Mouse (Mus musculus): ENCODE data around the gene Ahcyl2. TPM values are rescaled to one million over a fixed set of nuclear protein-coding genes. Genes with fewer than 3 reads are reported as not detected.

The Ahcyl2 gene
- polyA plus RNA-seq, 1 experiment from 2014 or later: 74.7 TPM

GRCm38 (mm10) chr6:29784413-29785021 is 16.7 kb downstream of the Ahcyl2 start:
- Histone ChIP-seq H3K9ac (ENCODE audit: low read depth, low read length) (no peak overlapping the region), H3K4me1 (replicated peaks; ENCODE audit: control insufficient read depth, insufficient read depth, low read length) (no peaks in the 10 kb centered on the region), H3K9me3 (ENCODE audit: control insufficient read depth) (no peaks in the 10 kb centered on the region), H3K36me3 (ENCODE audit: control insufficient read depth, insufficient read depth) (no peaks in the 10 kb centered on the region), H3K4me2 (replicated peaks; ENCODE audit: low read depth) (no peak overlapping the region), H3K27me3 (replicated peaks; ENCODE audit: control insufficient read depth, insufficient read depth, low read length) (no peaks in the 10 kb centered on the region), H3K4me3 (ENCODE audit: low read depth, low read length) (no peak overlapping the region), H3K27ac (ENCODE audit: low read depth, low read length) (no peak overlapping the region)
- peak; percentile 39 for TF ChIP-seq CTCF (IDR thresholded peaks at IDR 0.05; ENCODE audit: low read depth)
- ATAC-seq: no peak
- 77% methylated on average over 3 of the region's 3 CpGs for WGBS

GRCm38 (mm10) chr6:29785759-29786158 is 17.9 kb downstream of the Ahcyl2 start:
- no peaks in the 10 kb centered on the region for H3K36me3 ChIP-seq (ENCODE audit: control insufficient read depth, insufficient read depth)

GRCm38 (mm10) chr6:29788779-29789350 is 21.1 kb downstream of the Ahcyl2 start:
- Histone ChIP-seq H3K4me3 (ENCODE audit: low read depth, low read length) (no peak overlapping the region), H3K27ac (ENCODE audit: low read depth, low read length) (no peak overlapping the region), H3K36me3 (ENCODE audit: control insufficient read depth, insufficient read depth) (no peaks in the 10 kb centered on the region), H3K9me3 (ENCODE audit: control insufficient read depth) (no peaks in the 10 kb centered on the region), H3K9ac (ENCODE audit: low read depth, low read length) (no peak overlapping the region), H3K4me2 (replicated peaks; ENCODE audit: low read depth) (no peak overlapping the region), H3K4me1 (replicated peaks; ENCODE audit: control insufficient read depth, insufficient read depth, low read length) (no peaks in the 10 kb centered on the region), H3K27me3 (replicated peaks; ENCODE audit: control insufficient read depth, insufficient read depth, low read length) (no peaks in the 10 kb centered on the region)
- no peak for ATAC-seq
- no peak for TF ChIP-seq CTCF (IDR thresholded peaks at IDR 0.05; ENCODE audit: low read depth)
- 79% methylated on average over 3 of the region's 3 CpGs for WGBS

More at GRCm38 (mm10) chr6:29785759-29786158, 17.9 kb downstream of the Ahcyl2 start:
- H3K9ac ChIP-seq (ENCODE audit: low read depth, low read length): no peak overlapping the region
- 78% methylated on average over 5 of the region's 5 CpGs for WGBS
- H3K4me3 ChIP-seq (ENCODE audit: low read depth, low read length): no peak overlapping the region
- no peaks in the 10 kb centered on the region for H3K9me3 ChIP-seq (ENCODE audit: control insufficient read depth)
- ATAC-seq: no peak
- TF ChIP-seq CTCF (IDR thresholded peaks at IDR 0.05; ENCODE audit: low read depth): no peak
- no peak overlapping the region for H3K27ac ChIP-seq (ENCODE audit: low read depth, low read length)
- no peak overlapping the region for H3K4me2 ChIP-seq (replicated peaks; ENCODE audit: low read depth)
- no peaks in the 10 kb centered on the region for H3K4me1 ChIP-seq (replicated peaks; ENCODE audit: control insufficient read depth, insufficient read depth, low read length)
- no peaks in the 10 kb centered on the region for H3K27me3 ChIP-seq (replicated peaks; ENCODE audit: control insufficient read depth, insufficient read depth, low read length)

- ATAC-seq: no peak
- no peaks in the 10 kb centered on the region for H3K36me3 ChIP-seq (ENCODE audit: control insufficient read depth, insufficient read depth)
- H3K4me2 ChIP-seq (replicated peaks; ENCODE audit: low read depth): no peak overlapping the region
- H3K9ac ChIP-seq (ENCODE audit: low read depth, low read length): no peak overlapping the region
- TF ChIP-seq CTCF (IDR thresholded peaks at IDR 0.05; ENCODE audit: low read depth): no peak
- no peaks in the 10 kb centered on the region for H3K9me3 ChIP-seq (ENCODE audit: control insufficient read depth)
- no peaks in the 10 kb centered on the region for H3K4me1 ChIP-seq (replicated peaks; ENCODE audit: control insufficient read depth, insufficient read depth, low read length)
- no peak overlapping the region for H3K4me3 ChIP-seq (ENCODE audit: low read depth, low read length)
- WGBS: 53% methylated on average over 3 of the region's 3 CpGs
- no peaks in the 10 kb centered on the region for H3K27me3 ChIP-seq (replicated peaks; ENCODE audit: control insufficient read depth, insufficient read depth, low read length)
- no peak overlapping the region for H3K27ac ChIP-seq (ENCODE audit: low read depth, low read length)
Observed at GRCm38 (mm10) chr6:29790014-29790698, 22.3 kb downstream of the Ahcyl2 start.

GRCm38 (mm10) chr6:29793520-29793919 is 25.7 kb downstream of the Ahcyl2 start:
- Histone ChIP-seq H3K27ac (ENCODE audit: low read depth, low read length) (no peak overlapping the region), H3K9me3 (ENCODE audit: control insufficient read depth) (no peaks in the 10 kb centered on the region), H3K4me2 (replicated peaks; ENCODE audit: low read depth) (no peak overlapping the region), H3K4me3 (ENCODE audit: low read depth, low read length) (no peak overlapping the region), H3K27me3 (replicated peaks; ENCODE audit: control insufficient read depth, insufficient read depth, low read length) (no peaks in the 10 kb centered on the region), H3K9ac (ENCODE audit: low read depth, low read length) (no peak overlapping the region), H3K36me3 (ENCODE audit: control insufficient read depth, insufficient read depth) (no peaks in the 10 kb centered on the region), H3K4me1 (replicated peaks; ENCODE audit: control insufficient read depth, insufficient read depth, low read length) (no peaks in the 10 kb centered on the region)
- TF ChIP-seq CTCF (IDR thresholded peaks at IDR 0.05; ENCODE audit: low read depth): no peak
- ATAC-seq: no peak
- WGBS: 66% methylated on average over 1 of the region's 1 CpGs

- H3K4me3 ChIP-seq (ENCODE audit: low read depth, low read length): no peak overlapping the region
- H3K4me1 ChIP-seq (replicated peaks; ENCODE audit: control insufficient read depth, insufficient read depth, low read length): no peaks in the 10 kb centered on the region
- ATAC-seq: no peak
- no peaks in the 10 kb centered on the region for H3K27me3 ChIP-seq (replicated peaks; ENCODE audit: control insufficient read depth, insufficient read depth, low read length)
- no peaks in the 10 kb centered on the region for H3K36me3 ChIP-seq (ENCODE audit: control insufficient read depth, insufficient read depth)
- H3K9ac ChIP-seq (ENCODE audit: low read depth, low read length): no peak overlapping the region
- H3K4me2 ChIP-seq (replicated peaks; ENCODE audit: low read depth): no peak overlapping the region
- 80% methylated on average over 6 of the region's 6 CpGs for WGBS
- no peak overlapping the region for H3K27ac ChIP-seq (ENCODE audit: low read depth, low read length)
- no peak for TF ChIP-seq CTCF (IDR thresholded peaks at IDR 0.05; ENCODE audit: low read depth)
- H3K9me3 ChIP-seq (ENCODE audit: control insufficient read depth): no peaks in the 10 kb centered on the region
Observed at GRCm38 (mm10) chr6:29794582-29794981, 26.8 kb downstream of the Ahcyl2 start.
